Comparison of ENCODE assay signal across 1 mouse cellular context in the genomic region with DNA sequence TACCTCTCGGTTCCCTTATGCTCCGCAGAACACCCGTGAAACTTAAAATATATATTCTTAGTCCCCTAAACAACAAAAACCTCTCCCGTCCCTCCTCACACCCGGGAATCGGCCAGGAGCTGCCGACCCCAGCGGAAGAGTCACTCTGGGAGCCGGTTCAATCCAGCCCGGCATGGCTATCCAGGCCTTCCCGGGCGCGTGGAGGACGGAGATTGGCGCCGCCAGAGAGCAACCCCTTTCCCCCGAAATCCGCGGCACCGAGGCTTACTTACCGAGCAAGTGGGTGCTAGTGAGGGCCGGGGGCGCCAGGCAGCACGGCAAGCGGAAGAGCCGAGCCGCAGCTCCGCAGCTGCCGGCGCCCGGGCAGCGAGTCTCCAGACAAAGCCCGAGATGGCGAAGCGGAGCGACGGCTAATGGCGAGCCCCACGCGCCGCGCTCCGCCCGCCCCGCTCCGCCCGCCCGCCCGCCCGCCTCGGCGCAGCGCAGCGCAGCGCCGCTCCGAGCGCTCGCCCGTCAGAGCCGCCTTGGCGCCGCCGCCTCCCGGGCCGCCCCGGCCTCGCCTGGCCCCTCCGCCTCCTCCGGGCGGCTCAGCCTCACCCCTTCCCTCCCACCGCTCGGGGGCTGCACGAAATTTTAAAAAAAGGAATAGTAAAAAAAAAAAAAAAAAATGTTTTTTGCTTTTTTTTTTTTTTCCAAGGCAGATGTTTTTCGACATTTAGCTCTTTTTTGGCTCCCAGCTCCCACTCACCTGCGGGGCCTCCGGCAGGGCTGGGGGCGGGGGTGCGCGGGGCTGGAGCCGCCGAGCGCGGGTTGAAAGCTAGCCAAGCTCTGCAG.
TF ChIP-seq lines count a peak whose summit lies in the region.

No protein-coding gene starts in this region.

TF ChIP-seq in ES-E14, 5 proteins besides CTCF, POLR2A, EP300 and RAD21:
- TF ChIP-seq ZNF384 (IDR thresholded peaks at IDR 0.05; ENCODE audit: low read depth, low read length) (peak; percentile 86), HCFC1 (IDR thresholded peaks at IDR 0.05; ENCODE audit: borderline replicate concordance, insufficient read depth, low read length) (no peak), ZC3H11A (IDR thresholded peaks at IDR 0.05; ENCODE audit: borderline replicate concordance, low read depth, low read length) (no peak)
